Mouse (Mus musculus) lung, adult 18-20 months (tissue): Measurements from ENCODE around the gene Spdef.

ENCODE experiments used
- DNase-seq, 2 experiments: peaks; one replicate each; pipeline ENCODE4 v3.0.0; 2022; ENCODE audit warnings: mixed read lengths in 2 of 2

Spdef gene

DNA sequence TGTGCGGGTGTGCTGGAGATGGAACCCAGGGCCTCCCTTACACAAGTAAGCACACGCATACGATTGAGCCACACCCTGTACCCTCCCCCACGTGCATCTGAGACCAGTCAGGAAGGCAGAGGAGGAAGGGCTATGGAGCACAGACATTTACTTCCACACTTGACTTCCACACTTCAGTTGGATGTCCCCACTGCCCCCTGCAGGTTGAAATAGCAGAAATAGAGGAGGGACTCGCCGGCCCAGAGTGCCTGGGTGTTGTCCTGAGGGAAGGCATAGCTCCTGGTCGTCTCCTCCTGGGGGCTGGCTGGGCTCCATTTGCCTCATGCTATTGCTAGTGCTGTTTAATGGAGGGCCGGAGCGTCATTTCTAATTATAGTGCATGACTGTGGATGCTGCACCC lies 53.3 kb downstream of the Spdef start:
- DNase-seq = no peak

DNA sequence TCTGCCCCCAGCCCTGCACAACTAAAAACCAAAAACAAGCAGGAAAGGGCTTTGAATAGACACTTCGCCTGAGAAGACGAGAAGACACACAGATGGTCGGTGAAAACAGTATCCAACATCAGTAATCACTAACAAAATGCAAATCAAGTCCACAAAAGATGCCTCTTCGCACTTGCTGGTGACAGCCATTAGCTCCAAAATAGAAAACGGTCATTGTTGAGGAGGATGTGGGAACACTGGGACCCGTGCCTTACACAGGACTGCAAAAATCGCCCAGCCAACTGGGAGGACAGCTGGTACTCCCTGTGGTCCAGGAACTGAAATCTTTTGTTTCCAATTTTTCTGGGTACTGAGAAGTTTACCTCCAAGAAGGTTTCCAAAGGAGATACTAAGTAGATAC lies 54.8 kb downstream of the Spdef start:
- no peak for DNase-seq

DNA sequence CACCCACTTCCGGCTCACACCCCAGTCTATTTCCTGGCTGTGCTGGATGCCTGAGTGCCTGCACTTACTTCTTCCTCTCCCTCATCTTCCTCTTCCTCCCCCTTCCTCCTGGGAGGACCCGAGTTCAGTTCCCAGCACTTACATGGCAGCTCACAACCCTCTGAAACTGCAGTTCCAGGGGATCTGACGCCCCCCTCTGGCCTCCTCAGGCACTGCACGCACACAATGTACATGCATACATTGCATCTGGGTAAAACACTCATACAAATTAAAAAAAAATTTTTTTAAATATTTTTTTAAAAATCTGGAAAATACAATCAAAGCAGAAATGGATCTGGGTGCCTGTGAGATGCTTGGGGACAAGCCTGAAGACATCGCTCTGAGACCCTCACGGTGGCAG lies 57.0 kb downstream of the Spdef start:
- no peak for DNase-seq
